Comparison of ENCODE assay signal across 7 mouse cellular contexts in the genomic region with DNA sequence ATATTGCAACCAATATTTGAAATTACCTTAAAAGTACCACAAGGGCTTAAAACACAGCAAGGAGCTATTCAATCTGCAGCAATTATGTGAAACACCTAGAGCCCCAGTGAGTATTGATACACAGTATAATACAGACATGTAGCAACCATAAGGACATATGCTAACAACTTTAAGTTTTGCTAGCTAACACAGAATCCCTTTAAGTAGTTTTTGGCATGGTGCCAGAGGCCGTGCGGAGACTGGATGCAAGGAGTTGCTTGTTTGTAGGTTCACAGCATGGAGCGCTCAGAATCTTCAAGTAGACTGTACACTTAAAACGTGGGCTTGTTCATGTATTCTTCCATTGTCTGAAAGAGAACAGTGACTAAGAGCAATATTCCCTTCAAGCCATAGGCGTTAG.
DNase-seq lines count a peak whose midpoint lies in the region; ATAC-seq and TF ChIP-seq lines count a peak whose summit lies in the region.
"Not testable (repeated sequence)": the region's sequence is repeated elsewhere in the genome, so short reads cannot be mapped to it uniquely, and the experiment has no call there.

No protein-coding gene starts in this region.

- DNase-seq in brain, adult 2 months (ENCODE audit: low read depth, low spot score) = peak; percentile 8
- peak; percentile 14 for DNase-seq in embryo, embryonic 11 days
- DNase-seq in heart, adult 11 months = peak; percentile 14
- peak; percentile 8 to 11 for DNase-seq in kidney, postnatal 4 days
- peak; percentile 86 for DNase-seq in lung, embryonic 14.5 days
- peak; percentile 53 for DNase-seq in retina, postnatal 1 day

- 0 out of 2 replicates have a peak, but pooled peaks have one; percentile 8 for ATAC-seq in forebrain, embryonic 13.5 days
- not testable (repeated sequence) for ATAC-seq in lung, embryonic 14.5 days (ENCODE audit: insufficient read depth)

- not testable (repeated sequence) for H3K4me2 ChIP-seq in forebrain, embryonic 13.5 days; lung, embryonic 14.5 days

- not testable (repeated sequence) for H3K4me3 ChIP-seq in forebrain, embryonic 13.5 days; lung, embryonic 14.5 days (ENCODE audit: low read depth, low read length)

- H3K9me3 ChIP-seq in forebrain, embryonic 13.5 days (replicated peaks); lung, embryonic 14.5 days (ENCODE audit: low read depth, low read length): not testable (repeated sequence)

- H3K4me1 ChIP-seq in forebrain, embryonic 13.5 days; lung, embryonic 14.5 days (ENCODE audit: insufficient read depth): not testable (repeated sequence)

- not testable (repeated sequence) for H3K36me3 ChIP-seq in forebrain, embryonic 13.5 days (ENCODE audit: poor library complexity, severe bottlenecking); lung, embryonic 14.5 days (ENCODE audit: insufficient read depth)

- 32% methylated on average over 5 of the region's 5 CpGs for WGBS in forebrain, embryonic 13.5 days
- 40% methylated on average over 5 of the region's 5 CpGs for WGBS in lung, embryonic 14.5 days

- H3K9ac ChIP-seq in forebrain, embryonic 13.5 days; lung, embryonic 14.5 days: not testable (repeated sequence)

- not testable (repeated sequence) for TF ChIP-seq CTCF in lung, embryonic 14.5 days (IDR thresholded peaks at IDR 0.05; ENCODE audit: low read depth)

- H3K27ac ChIP-seq in forebrain, embryonic 13.5 days; lung, embryonic 14.5 days (ENCODE audit: low read depth): not testable (repeated sequence)

- H3K27me3 ChIP-seq in forebrain, embryonic 13.5 days; lung, embryonic 14.5 days (ENCODE audit: insufficient read depth, low read length): not testable (repeated sequence)

Comparison
In these comparisons a context has a peak if more than half of its experiments do, and no peak if none do; other contexts are left out.
1. DNase-seq: peak in every context shown above with its lines; median percentile 86 in lung, embryonic 14.5 days; 53 in retina, postnatal 1 day; 14 in embryo, embryonic 11 days; 14 in heart, adult 11 months; 10 in kidney, postnatal 4 days; 8 in brain, adult 2 months.